Mouse (Mus musculus) ES-E14 (cell line): ENCODE data around the gene Leap2.

Source experiments
- CHD2 ChIP-seq: IDR thresholded peaks from 2 replicates; pipeline ENCODE4 v1.6.1; 2014; ENCODE audit warnings: mild to moderate bottlenecking, low read depth, low read length, inconsistent platforms
- HCFC1 ChIP-seq: IDR thresholded peaks from 2 replicates; pipeline ENCODE4 v1.6.1; 2012; ENCODE audit warnings: low read length, inconsistent platforms, borderline replicate concordance; ENCODE audit not compliant: insufficient read depth
- ZC3H11A ChIP-seq: IDR thresholded peaks from 2 replicates; pipeline ENCODE4 v1.6.1; 2012; ENCODE audit warnings: low read depth, mild to moderate bottlenecking, inconsistent platforms, low read length, borderline replicate concordance

DNA sequence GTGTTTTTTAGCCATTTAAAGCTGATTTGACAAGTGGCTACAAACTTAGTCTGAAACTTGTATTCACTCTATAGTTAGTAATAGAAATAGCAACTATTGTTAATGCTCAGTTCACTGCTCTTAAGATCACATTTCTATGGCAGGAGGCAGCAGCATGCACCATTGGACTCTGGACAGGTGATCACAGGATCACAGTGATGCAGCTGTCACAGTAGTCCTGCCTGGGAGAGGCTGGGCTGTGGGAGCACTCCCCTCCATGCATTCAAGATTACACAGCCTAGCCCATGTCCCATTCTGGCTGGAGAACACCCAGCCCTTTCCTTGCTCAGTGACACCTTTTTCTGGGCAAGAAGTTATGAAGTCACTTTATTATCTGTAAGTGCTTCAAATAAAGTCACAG is 4.9 kb downstream of the Leap2 start:
- TF ChIP-seq ZC3H11A (no peak), HCFC1 (no peak), CHD2 (no peak)
